Mouse (Mus musculus) limb, embryonic 14.5 days (tissue): ENCODE data around the gene Zmiz1. TPM values are rescaled to one million over a fixed set of nuclear protein-coding genes. Genes with fewer than 3 reads are reported as not detected.

Experiments used
- ATAC-seq: fragments of 200-750 bp; cut with Nextera tagmentation; 2 replicates; pipeline ENCODE4 v1.8.0; 2017; ENCODE audit warnings: low read depth, moderate number of reproducible peaks, moderate TSS enrichment; ENCODE audit not compliant: low FRiP score
- DNase-seq: peaks from one replicate; pipeline ENCODE4 v3.0.0-alpha.2; 2015; ENCODE audit warnings: low spot score
- H3K27ac ChIP-seq: fragments of 300-500 bp; sonication (generic); replicated peaks from 2 replicates; pipeline ENCODE4 v1.5.1; 2014; ENCODE audit warnings: low read depth, mild to moderate bottlenecking, low read length, moderate library complexity, mixed read lengths
- H3K27me3 ChIP-seq: fragments of 300-500 bp; sonication (generic); 2 replicates; pipeline ENCODE4 v1.6.1; 2014; ENCODE audit warnings: low read length, mixed read lengths; ENCODE audit not compliant: control insufficient read depth, insufficient read depth
- H3K36me3 ChIP-seq: fragments of 300-500 bp; sonication (generic); 2 replicates; pipeline ENCODE4 v1.6.1; 2014; ENCODE audit warnings: mild to moderate bottlenecking, low read length, moderate library complexity, mixed read lengths; ENCODE audit not compliant: control insufficient read depth, insufficient read depth
- H3K4me1 ChIP-seq: fragments of 300-500 bp; sonication (generic); 2 replicates; pipeline ENCODE4 v1.6.1; 2014; ENCODE audit warnings: antibody characterized with exemption, low read length, mixed read lengths; ENCODE audit not compliant: control insufficient read depth, insufficient read depth
- H3K4me2 ChIP-seq: fragments of 300-500 bp; sonication (generic); replicated peaks from 2 replicates; pipeline ENCODE4 v1.6.1; 2014; ENCODE audit warnings: low read depth, mild to moderate bottlenecking, low read length, moderate library complexity; ENCODE audit not compliant: severe bottlenecking
- H3K4me3 ChIP-seq: fragments of 300-500 bp; sonication (generic); replicated peaks from 2 replicates; pipeline ENCODE4 v1.5.1; 2014; ENCODE audit warnings: low read length
- H3K9ac ChIP-seq: fragments of 300-500 bp; sonication (generic); 2 replicates; pipeline ENCODE4 v1.6.1; 2014; ENCODE audit warnings: mild to moderate bottlenecking, low read depth, low read length, moderate library complexity; ENCODE audit not compliant: severe bottlenecking
- H3K9me3 ChIP-seq: fragments of 300-500 bp; sonication (generic); 2 replicates; pipeline ENCODE4 v1.6.1; 2016; ENCODE audit warnings: low read length; ENCODE audit not compliant: control insufficient read depth
- POLR2A ChIP-seq: fragments of 200-500 bp; IDR thresholded peaks from 2 replicates; pipeline ENCODE4 v1.8.0; 2012; ENCODE audit warnings: inconsistent platforms, mild to moderate bottlenecking, moderate library complexity, borderline replicate concordance; ENCODE audit not compliant: insufficient read depth, insufficient read length; ENCODE audit errors: extremely low read depth
- WGBS: fragments of 180-500 bp; shearing (Covaris S2); extraction: QIAGEN DNeasy Blood & Tissue Kit; methylation state at CpG from one replicate; pipeline ENCODE4 v1.1.7; 2014; 5-methylcytosine and 5-hydroxymethylcytosine counted together
- polyA plus RNA-seq, 2 experiments: library from polyadenylated mRNA; depleted of rRNA in 1 of 2; stranded (reverse) in 1 of 2; unstranded in 1 of 2; fragments of >200 nt; fragmentation: Nextera tagmentation in 1 of 2; extraction: Ambion mirVana in 1 of 2; gene quantifications; 2 replicates each; pipeline versions ENCODE4 v1.2.1 to v1.2.3; 2012 to 2014

Zmiz1 gene
- polyA plus RNA-seq, 2 experiments = 61.8 to 81.2 TPM

DNA sequence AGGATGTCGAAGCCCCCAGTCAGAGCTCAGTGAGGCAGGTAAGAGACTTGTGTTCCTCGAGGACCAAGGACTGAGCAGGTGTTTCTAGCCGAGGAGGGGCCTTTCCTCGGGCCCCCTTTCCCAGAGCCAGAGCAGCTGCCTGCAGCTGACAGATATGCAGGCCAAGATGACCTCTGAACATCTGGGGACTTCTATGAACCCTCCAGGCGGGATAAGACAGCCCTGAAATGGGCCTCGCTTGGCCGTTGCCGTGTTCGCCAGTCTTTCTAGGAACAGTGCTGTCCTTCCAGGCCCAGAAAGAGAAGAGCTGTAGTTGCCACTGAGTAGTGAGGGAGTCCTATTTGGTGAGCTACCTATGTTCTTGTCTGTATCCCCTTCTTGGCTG is 65.1 kb downstream of the Zmiz1 start:
- no peak overlapping the region; the same call in 1 of the 2 replicates for H3K27ac ChIP-seq
- peaks cover 44% of the 10 kb centered on the region for H3K36me3 ChIP-seq
- H3K9ac ChIP-seq = no peak overlapping the region
- H3K27me3 ChIP-seq = no peaks in the 10 kb centered on the region
- TF ChIP-seq POLR2A = no peak
- peaks cover 24% of the 10 kb centered on the region for H3K4me1 ChIP-seq
- no peaks in the 10 kb centered on the region for H3K9me3 ChIP-seq
- DNase-seq = no peak
- H3K4me3 ChIP-seq = no peak overlapping the region
- H3K4me2 ChIP-seq = no peak overlapping the region
- 75% methylated on average over 9 of the region's 9 CpGs for WGBS
- no peak for ATAC-seq

- no peak overlapping the region for H3K4me3 ChIP-seq
- 81% methylated on average over 4 of the region's 4 CpGs for WGBS
- no peaks in the 10 kb centered on the region for H3K27me3 ChIP-seq
- H3K9ac ChIP-seq = no peak overlapping the region
- peaks cover 17% of the 10 kb centered on the region for H3K4me1 ChIP-seq
- H3K4me2 ChIP-seq = no peak overlapping the region
- TF ChIP-seq POLR2A = no peak
- H3K27ac ChIP-seq = no peak overlapping the region
- no peak for DNase-seq
- peaks cover 44% of the 10 kb centered on the region for H3K36me3 ChIP-seq
- ATAC-seq = no peak
- H3K9me3 ChIP-seq = no peaks in the 10 kb centered on the region
These were observed 65.9 kb downstream of the Zmiz1 start for GRCm38 (mm10) chr14:25524884-25525283.

GRCm38 (mm10) chr14:25525729-25526128 is 66.7 kb downstream of the Zmiz1 start:
- H3K4me3 ChIP-seq = no peak overlapping the region
- H3K4me2 ChIP-seq = no peak overlapping the region
- no peaks in the 10 kb centered on the region for H3K9me3 ChIP-seq
- DNase-seq = no peak
- H3K9ac ChIP-seq = no peak overlapping the region
- ATAC-seq = no peak
- 76% methylated on average over 8 of the region's 8 CpGs for WGBS
- peaks cover 11% of the 10 kb centered on the region for H3K4me1 ChIP-seq
- peaks cover 48% of the 10 kb centered on the region for H3K36me3 ChIP-seq
- no peak overlapping the region for H3K27ac ChIP-seq
- TF ChIP-seq POLR2A = no peak
- H3K27me3 ChIP-seq = no peaks in the 10 kb centered on the region

DNA sequence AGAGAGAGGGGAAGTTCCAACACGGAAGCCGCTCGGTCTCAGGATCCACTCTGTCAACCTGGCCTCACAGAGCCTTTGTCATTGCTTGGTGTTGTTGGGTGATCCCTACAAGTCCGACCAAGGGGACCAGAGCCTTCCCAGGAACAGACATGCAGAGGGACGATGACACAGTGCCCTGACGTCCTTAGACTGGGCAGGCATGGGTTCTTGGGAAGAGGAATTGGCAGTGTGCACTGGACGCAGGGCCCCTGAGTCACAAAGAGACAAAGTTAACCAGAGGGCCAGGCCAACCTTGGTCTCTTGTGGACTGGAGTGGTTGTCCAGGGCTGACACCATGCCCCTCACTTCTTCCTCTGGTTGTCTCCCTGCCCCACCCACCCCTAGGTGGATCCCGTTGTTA is 67.9 kb downstream of the Zmiz1 start:
- DNase-seq = no peak
- H3K9me3 ChIP-seq = no peaks in the 10 kb centered on the region
- H3K36me3 ChIP-seq = peaks cover 57% of the 10 kb centered on the region
- H3K4me2 ChIP-seq = no peak overlapping the region
- no peak overlapping the region for H3K27ac ChIP-seq
- 89% methylated on average over 7 of the region's 8 CpGs for WGBS
- H3K4me3 ChIP-seq = no peak overlapping the region
- TF ChIP-seq POLR2A = no peak
- no peak overlapping the region for H3K9ac ChIP-seq
- no peaks in the 10 kb centered on the region for H3K27me3 ChIP-seq
- H3K4me1 ChIP-seq = peaks cover 12% of the 10 kb centered on the region
- ATAC-seq = no peak

DNA sequence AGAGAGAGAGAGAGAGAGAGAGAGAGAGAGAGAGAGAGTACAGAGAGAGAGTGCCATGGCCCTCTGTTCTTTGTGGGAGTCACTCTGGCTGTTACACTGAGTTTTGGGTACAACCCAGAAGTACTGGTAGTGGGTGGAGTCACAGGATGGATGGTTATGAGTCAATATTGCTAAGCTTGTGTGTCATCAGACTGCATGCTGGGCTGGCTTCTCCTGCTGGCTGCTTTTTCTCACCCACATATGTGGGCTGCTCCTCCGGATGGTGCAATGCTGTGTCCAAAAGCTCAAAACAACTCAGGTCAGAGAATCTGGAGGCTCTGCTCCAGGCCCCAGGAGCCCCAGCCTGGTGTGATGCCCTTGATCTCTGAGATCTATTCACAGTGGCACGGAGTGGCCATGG is 68.3 kb downstream of the Zmiz1 start:
- Histone ChIP-seq H3K27me3 (no peaks in the 10 kb centered on the region), H3K36me3 (peaks cover 57% of the 10 kb centered on the region), H3K27ac (no peak overlapping the region), H3K9me3 (no peaks in the 10 kb centered on the region), H3K4me3 (no peak overlapping the region), H3K9ac (no peak overlapping the region), H3K4me2 (no peak overlapping the region), H3K4me1 (peaks cover 12% of the 10 kb centered on the region)
- ATAC-seq (no peak), DNase-seq (no peak)
- TF ChIP-seq POLR2A = no peak
- WGBS = 90% methylated on average over 2 of the region's 2 CpGs

DNA sequence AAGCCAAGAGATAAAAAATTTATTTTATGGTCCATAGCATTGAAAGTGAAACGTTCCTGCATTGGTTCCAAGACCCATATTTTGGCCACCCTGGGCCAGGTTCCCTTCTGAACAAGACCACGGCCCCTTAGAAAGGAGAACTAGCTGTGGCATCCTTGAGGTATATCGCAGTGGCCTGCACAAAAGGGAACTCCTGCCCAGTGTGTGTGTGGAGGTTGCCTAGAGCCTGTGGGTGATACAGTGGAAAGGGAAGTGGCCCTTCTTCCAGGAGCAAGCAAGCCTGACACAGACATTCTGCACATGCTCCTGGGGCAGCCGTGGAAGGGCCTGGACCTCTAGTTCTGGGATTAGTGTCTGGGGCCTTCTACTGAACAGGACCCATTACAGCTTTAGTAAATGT is 71.4 kb downstream of the Zmiz1 start:
- DNase-seq (no peak), ATAC-seq (no peak)
- no peak overlapping the region for H3K4me2 ChIP-seq
- H3K27ac ChIP-seq = no peak overlapping the region
- H3K36me3 ChIP-seq = peaks cover 54% of the 10 kb centered on the region
- no peak overlapping the region for H3K9ac ChIP-seq
- H3K27me3 ChIP-seq = no peaks in the 10 kb centered on the region
- no peaks in the 10 kb centered on the region for H3K9me3 ChIP-seq
- WGBS = 86% methylated on average over 4 of the region's 4 CpGs
- TF ChIP-seq POLR2A = no peak
- H3K4me1 ChIP-seq = peaks cover 24% of the 10 kb centered on the region
- H3K4me3 ChIP-seq = no peak overlapping the region
